Mouse (Mus musculus) bone marrow, adult 2 months (tissue): ENCODE measurements at regions not wholly inside any gene's neighbourhood (a gene's known extent, or its start where the extent isn't known, plus 50 kb on each side); places are given as distances from the start of the nearest gene placed in this dataset.

Experiments used
- H3K27ac ChIP-seq: fragments of 200-500 bp; 2 replicates; pipeline ENCODE4 v1.5.1; 2012; ENCODE audit warnings: low read depth, mild to moderate bottlenecking, control low read depth, inconsistent platforms, low read length; ENCODE audit not compliant: control insufficient read depth, poor library complexity, insufficient read depth
- H3K4me1 ChIP-seq: fragments of 200-500 bp; 2 replicates; pipeline ENCODE4 v1.6.1; 2011; ENCODE audit warnings: low read length; ENCODE audit not compliant: control insufficient read depth, insufficient read depth
- H3K4me3 ChIP-seq: fragments of 200-500 bp; replicated peaks from 2 replicates; pipeline ENCODE3; 2011; ENCODE audit warnings: mild to moderate bottlenecking, low read depth, low read length, control low read depth; ENCODE audit not compliant: control insufficient read depth
- CTCF ChIP-seq: fragments of 200-500 bp; IDR thresholded peaks from 2 replicates; pipeline ENCODE4 v1.5.1; 2011; ENCODE audit warnings: low read length, control low read depth; ENCODE audit not compliant: control insufficient read depth, insufficient read depth
- POLR2A ChIP-seq: fragments of 200-500 bp; IDR thresholded peaks from 2 replicates; pipeline ENCODE4 v1.6.1; 2011; ENCODE audit warnings: low read depth, mild to moderate bottlenecking, control low read depth, low read length, borderline replicate concordance; ENCODE audit not compliant: control insufficient read depth
- WGBS: fragments of 180-500 bp; shearing (Covaris S2); methylation state at CpG from one replicate; pipeline ENCODE4 v1.1.7; 2018; 5-methylcytosine and 5-hydroxymethylcytosine counted together

DNA sequence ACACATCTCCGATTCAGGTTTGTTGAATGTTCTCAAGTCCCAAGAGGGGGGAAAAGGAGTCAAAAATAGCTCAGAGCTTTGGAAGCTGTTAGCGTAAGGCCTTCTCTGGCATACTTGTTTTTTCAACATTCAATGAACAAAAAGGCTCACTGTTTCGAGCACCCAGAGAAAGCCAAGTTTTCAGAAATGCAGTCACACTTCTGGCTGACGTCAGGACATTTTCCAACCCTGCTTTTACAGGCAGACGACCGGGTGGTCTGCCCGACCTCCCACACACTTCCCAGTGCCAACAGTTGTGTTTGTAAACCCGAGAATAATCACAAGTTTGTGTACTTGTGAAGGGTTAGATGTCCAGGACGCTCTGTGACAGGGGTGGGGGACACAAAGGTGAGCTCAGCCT, 218.5 kb downstream of the Wdr11 start:
- no peak overlapping the region for H3K27ac ChIP-seq
- WGBS: 80% methylated on average over 9 of the region's 9 CpGs
- no peak for TF ChIP-seq CTCF
- no peak for TF ChIP-seq POLR2A
- peaks cover 2% of the 10 kb centered on the region; the same call in 1 of the 2 replicates for H3K4me1 ChIP-seq
- no peak overlapping the region for H3K4me3 ChIP-seq

DNA sequence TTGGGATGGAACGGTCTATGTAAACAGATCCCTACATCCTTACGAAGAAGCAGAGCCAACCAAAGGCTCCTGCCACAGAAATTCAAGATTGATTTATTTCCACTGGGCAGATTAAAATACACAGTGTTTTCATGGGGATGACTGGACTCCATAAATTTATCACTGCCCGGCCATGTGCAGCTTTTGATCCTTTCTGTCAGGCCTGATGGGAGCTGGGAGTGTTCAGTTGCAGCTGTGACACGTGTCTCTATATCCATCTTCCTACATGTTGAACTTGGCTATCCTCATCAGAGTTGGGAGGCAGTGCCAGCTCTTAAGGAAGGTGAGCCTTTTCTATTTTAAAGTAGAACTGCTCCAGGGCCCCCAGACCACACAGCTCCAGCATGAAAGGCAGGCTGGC, 218.9 kb downstream of the Wdr11 start:
- 84% methylated on average over 4 of the region's 4 CpGs for WGBS
- Histone ChIP-seq H3K27ac (no peak overlapping the region), H3K4me1 (peaks cover 2% of the 10 kb centered on the region; the same call in 1 of the 2 replicates), H3K4me3 (no peak overlapping the region)
- TF ChIP-seq CTCF (no peak), POLR2A (no peak)

DNA sequence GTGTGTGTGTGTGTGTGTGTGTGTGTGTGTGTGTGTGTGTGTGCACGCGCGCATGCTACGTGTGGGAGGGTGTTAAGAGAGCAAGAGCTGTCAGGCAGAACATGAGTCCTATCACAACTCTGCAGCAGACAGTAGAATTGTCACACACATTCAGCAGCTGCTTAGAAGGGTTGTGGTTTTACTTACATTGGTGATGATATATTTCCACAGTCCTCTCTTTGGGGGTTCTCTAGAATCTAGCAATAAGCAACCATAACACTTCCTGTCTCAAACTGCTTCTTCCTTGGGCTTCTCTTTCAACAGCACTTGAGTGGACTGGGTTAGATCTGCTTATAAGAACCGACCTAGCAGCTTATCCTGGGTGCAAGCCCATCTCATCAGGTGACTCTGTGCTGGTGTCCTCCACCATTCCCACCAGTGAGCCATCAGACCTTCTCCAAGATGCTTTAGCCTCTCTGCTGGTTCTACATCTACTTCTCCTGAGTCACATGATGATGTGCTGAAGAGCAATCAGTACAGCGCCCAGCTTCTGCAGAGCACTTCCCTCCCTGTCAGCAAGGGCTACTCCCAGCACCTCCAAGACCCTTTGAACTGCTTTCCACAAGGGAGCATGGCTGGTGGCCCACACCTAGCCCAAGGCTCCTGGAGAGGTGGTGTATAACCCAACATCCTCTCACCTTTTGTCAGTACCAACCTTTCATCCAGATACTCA, 222.6 kb downstream of the Wdr11 start:
- TF ChIP-seq POLR2A (no peak), CTCF (no peak)

DNA sequence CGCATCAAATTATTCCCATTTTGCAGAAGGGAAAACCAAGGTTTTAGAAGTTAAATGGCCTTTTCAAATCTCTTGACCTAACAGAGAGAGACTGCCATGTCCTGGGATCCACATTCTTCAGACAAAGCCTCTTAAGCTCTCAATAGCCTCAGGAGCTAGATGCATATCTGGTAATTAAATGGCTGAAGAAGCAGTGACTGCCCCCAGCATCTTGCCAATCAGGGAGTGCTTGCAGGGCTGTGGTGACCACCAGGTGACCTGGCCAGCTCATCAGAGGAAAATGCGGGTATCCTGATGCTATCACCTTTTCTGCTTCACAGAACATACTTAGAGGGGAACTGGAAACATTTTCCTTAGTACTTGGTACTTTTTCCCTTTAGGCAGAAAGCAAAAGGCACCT, 227.2 kb downstream of the Wdr11 start:
- TF ChIP-seq POLR2A (no peak), CTCF (no peak)
- Histone ChIP-seq H3K4me3 (no peak overlapping the region), H3K27ac (no peak overlapping the region), H3K4me1 (peaks cover 2% of the 10 kb centered on the region; the same call in 1 of the 2 replicates)
- 83% methylated on average over 2 of the region's 2 CpGs for WGBS

More for the DNA sequence above, 222.6 kb downstream of the Wdr11 start:
- no peak overlapping the region for H3K4me3 ChIP-seq
- WGBS: 37% methylated on average over 6 of the region's 6 CpGs
- H3K27ac ChIP-seq: no peak overlapping the region
- H3K4me1 ChIP-seq: peaks cover 2% of the 10 kb centered on the region; the same call in 1 of the 2 replicates

DNA sequence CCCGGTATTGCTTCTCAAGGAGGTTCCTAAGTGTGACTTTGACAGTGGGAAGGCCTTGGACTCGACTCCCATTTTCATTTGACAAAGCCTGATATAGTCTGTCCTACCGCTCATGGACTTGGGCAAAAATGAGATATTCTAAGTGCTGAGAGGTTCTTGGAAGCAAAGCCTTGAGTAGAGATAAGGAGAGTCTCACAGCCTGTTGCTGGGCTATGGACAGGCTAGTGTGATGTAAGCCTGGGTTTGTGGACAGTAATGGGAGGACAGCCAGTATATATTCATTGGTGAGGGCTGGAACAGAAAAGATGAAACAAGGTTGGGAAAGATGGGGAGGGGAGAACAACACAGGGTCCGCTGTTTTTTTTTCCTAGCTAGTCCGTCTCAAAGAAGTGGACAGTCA, 228.0 kb downstream of the Wdr11 start:
- no peaks in the 10 kb centered on the region for H3K4me1 ChIP-seq
- WGBS: 77% methylated on average over 5 of the region's 5 CpGs
- H3K4me3 ChIP-seq: no peak overlapping the region
- no peak for TF ChIP-seq CTCF
- TF ChIP-seq POLR2A: no peak
- H3K27ac ChIP-seq: no peak overlapping the region

DNA sequence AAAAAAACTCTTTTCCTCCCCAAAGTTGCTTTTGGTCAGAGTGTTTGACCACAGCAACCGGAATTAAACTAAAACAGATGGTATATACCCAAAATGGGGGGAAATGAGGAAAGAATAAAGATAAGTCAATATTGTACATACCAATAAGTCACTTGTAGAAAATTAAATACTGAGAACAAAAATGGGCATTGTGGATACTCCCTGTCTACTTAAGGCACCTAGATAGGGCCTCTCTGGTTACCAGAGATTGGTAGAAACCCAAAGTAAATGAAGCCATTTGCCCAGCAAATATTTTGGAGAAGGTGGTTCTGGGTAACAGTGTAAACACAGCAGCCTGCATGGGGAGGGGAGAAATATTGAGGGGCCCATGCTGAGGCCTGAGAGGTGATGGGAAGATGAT, 237.3 kb downstream of the Wdr11 start:
- Histone ChIP-seq H3K4me3 (no peak overlapping the region), H3K4me1 (no peaks in the 10 kb centered on the region; the same call in 1 of the 2 replicates), H3K27ac (no peak overlapping the region)
- TF ChIP-seq CTCF (no peak), POLR2A (no peak)
- 64% methylated on average over 1 of the region's 1 CpGs for WGBS

DNA sequence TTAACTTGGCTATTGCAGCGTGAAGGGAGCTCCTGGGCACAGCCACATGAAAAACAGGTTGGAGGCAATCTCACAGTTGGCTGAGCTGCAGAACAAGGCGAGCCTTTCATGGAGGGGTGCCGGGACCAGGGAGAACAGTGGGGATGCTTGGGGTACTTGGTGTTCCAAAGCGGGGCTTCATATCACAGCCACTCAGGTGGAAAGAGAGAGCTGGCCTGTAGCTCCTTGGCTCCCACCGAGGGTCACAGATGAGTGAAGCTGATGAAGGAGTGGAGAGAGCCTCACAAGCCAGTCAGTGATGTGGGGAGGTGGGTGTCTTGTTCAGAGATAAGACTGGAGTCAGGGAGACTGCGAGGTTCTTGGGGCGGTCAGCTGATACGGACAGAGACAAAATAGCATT, 241.2 kb downstream of the Wdr11 start:
- Histone ChIP-seq H3K4me1 (no peaks in the 10 kb centered on the region), H3K27ac (no peak overlapping the region), H3K4me3 (no peak overlapping the region)
- WGBS: 79% methylated on average over 8 of the region's 8 CpGs
- no peak for TF ChIP-seq CTCF
- no peak for TF ChIP-seq POLR2A

DNA sequence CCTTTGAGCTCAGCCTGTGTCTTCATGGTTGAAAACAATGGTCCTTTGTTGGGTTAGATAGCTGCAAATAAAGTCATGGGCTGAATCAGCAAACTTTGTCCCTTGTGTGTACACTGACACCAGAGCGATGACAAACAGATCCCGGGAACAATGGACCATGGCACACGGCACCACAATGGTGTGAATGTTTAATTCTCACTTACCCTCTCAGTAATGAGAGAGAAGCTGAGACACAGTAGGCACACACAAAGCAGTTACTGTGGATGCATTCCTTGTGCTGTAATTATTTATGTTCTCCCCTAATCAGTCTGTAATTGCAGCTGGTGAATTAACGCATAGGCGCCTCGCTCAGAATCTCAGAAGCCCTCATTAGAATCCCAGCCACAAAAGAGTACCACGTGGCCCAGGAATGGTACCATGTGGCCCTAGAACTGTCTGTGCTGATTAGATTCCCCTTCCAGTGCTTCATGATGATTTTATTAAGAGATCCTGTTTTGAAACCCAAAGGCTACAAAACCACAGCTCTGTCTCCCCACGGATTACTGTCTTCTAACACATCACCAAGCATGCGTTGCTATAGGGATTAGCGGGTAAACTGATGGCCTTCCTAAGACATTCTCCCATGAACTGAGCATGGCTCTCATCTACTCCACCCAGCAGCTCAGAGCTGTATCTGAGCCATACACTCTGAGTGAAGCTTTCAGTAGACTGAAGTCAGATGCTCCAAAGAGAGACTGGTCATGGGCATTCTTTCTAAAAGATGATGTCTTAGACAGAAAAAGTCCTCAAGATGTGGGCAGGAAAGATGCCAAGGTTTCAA, 250.8 kb downstream of the Wdr11 start:
- no peak overlapping the region for H3K27ac ChIP-seq
- no peak overlapping the region for H3K4me3 ChIP-seq
- WGBS: 73% methylated on average over 10 of the region's 10 CpGs
- no peak for TF ChIP-seq POLR2A
- TF ChIP-seq CTCF: no peak
- no peaks in the 10 kb centered on the region for H3K4me1 ChIP-seq
